Mouse (Mus musculus): ENCODE measurements around the gene Pabpc1l. TPM values are rescaled to one million over a fixed set of nuclear protein-coding genes. Genes with fewer than 3 reads are reported as not detected.

Pabpc1l gene
- polyA plus RNA-seq, 2 experiments: 2.4 to 3.4 TPM

- ATAC-seq (ENCODE audit: low FRiP score, low read depth) (no peak), DNase-seq (ENCODE audit: low spot score) (no peak)
- 80% methylated on average over 2 of the region's 2 CpGs for WGBS
- no peak overlapping the region for H3K4me3 ChIP-seq (replicated peaks; ENCODE audit: low read length)
- no peak overlapping the region for H3K9ac ChIP-seq (ENCODE audit: low read depth, low read length, severe bottlenecking)
- no peaks in the 10 kb centered on the region for H3K4me1 ChIP-seq (ENCODE audit: control insufficient read depth, insufficient read depth, low read length)
- no peaks in the 10 kb centered on the region for H3K27me3 ChIP-seq (ENCODE audit: control insufficient read depth, insufficient read depth, low read length)
- H3K9me3 ChIP-seq (ENCODE audit: control insufficient read depth, low read length): no peaks in the 10 kb centered on the region
- no peak for TF ChIP-seq POLR2A (IDR thresholded peaks at IDR 0.05; ENCODE audit: borderline replicate concordance, extremely low read depth, insufficient read depth, insufficient read length)
- no peak overlapping the region for H3K27ac ChIP-seq (replicated peaks; ENCODE audit: low read depth, low read length)
- H3K4me2 ChIP-seq (replicated peaks; ENCODE audit: low read depth, low read length, severe bottlenecking): no peak overlapping the region
- no peaks in the 10 kb centered on the region for H3K36me3 ChIP-seq (ENCODE audit: control insufficient read depth, insufficient read depth, low read length)
These were observed 16.3 kb downstream of the Pabpc1l start for GRCm38 (mm10) chr2:164041523-164041922.

GRCm38 (mm10) chr2:164047197-164047690 lies 22.0 kb downstream of the Pabpc1l start:
- peak overlapping the region; percentile 41 for H3K4me2 ChIP-seq (replicated peaks; ENCODE audit: low read depth, low read length, severe bottlenecking)
- H3K27me3 ChIP-seq (ENCODE audit: control insufficient read depth, insufficient read depth, low read length): no peaks in the 10 kb centered on the region
- no peak for TF ChIP-seq POLR2A (IDR thresholded peaks at IDR 0.05; ENCODE audit: borderline replicate concordance, extremely low read depth, insufficient read depth, insufficient read length)
- H3K4me3 ChIP-seq (replicated peaks; ENCODE audit: low read length): peak overlapping the region; percentile 25
- H3K36me3 ChIP-seq (ENCODE audit: control insufficient read depth, insufficient read depth, low read length): peaks cover 8% of the 10 kb centered on the region
- no peaks in the 10 kb centered on the region for H3K9me3 ChIP-seq (ENCODE audit: control insufficient read depth, low read length)
- WGBS: 4% methylated on average over 10 of the region's 16 CpGs
- 0 out of 2 replicates have a peak overlapping the region, but pooled peaks have one; percentile 28 for H3K9ac ChIP-seq (ENCODE audit: low read depth, low read length, severe bottlenecking)
- no peak for DNase-seq (ENCODE audit: low spot score)
- no peaks in the 10 kb centered on the region for H3K4me1 ChIP-seq (ENCODE audit: control insufficient read depth, insufficient read depth, low read length)
- no peak overlapping the region for H3K27ac ChIP-seq (replicated peaks; ENCODE audit: low read depth, low read length)
- ATAC-seq (ENCODE audit: low FRiP score, low read depth): no peak

DNA sequence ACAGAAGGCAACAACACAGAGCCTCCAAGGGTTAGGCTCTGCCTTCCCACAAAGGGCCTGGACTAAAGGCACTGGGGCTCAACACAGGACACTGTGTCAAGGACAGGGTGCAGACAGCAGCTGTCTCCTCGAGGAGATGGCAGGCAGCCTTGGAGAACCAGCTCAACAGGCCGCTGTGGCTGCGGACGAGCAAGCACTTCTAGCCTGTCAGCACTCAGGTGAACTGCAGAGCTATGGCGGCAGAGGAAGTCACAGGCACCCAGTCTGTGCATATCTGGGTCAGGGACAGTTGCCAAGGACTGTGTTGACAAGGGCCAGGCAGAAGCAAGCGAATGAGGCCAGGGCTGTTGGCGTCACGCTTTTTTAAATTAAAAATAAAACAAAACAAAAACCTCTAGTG lies 28.5 kb downstream of the Pabpc1l start:
- H3K4me1 ChIP-seq (ENCODE audit: control insufficient read depth, insufficient read depth, low read length): no peaks in the 10 kb centered on the region
- peaks cover 64% of the 10 kb centered on the region for H3K36me3 ChIP-seq (ENCODE audit: control insufficient read depth, insufficient read depth, low read length)
- no peak for TF ChIP-seq POLR2A (IDR thresholded peaks at IDR 0.05; ENCODE audit: borderline replicate concordance, extremely low read depth, insufficient read depth, insufficient read length)
- DNase-seq (ENCODE audit: low spot score): no peak
- no peak overlapping the region for H3K27ac ChIP-seq (replicated peaks; ENCODE audit: low read depth, low read length)
- H3K9me3 ChIP-seq (ENCODE audit: control insufficient read depth, low read length): no peaks in the 10 kb centered on the region
- no peak overlapping the region for H3K4me3 ChIP-seq (replicated peaks; ENCODE audit: low read length)
- ATAC-seq (ENCODE audit: low FRiP score, low read depth): no peak
- 87% methylated on average over 8 of the region's 8 CpGs for WGBS
- no peaks in the 10 kb centered on the region for H3K27me3 ChIP-seq (ENCODE audit: control insufficient read depth, insufficient read depth, low read length)
- H3K4me2 ChIP-seq (replicated peaks; ENCODE audit: low read depth, low read length, severe bottlenecking): no peak overlapping the region
- no peak overlapping the region for H3K9ac ChIP-seq (ENCODE audit: low read depth, low read length, severe bottlenecking)

DNA sequence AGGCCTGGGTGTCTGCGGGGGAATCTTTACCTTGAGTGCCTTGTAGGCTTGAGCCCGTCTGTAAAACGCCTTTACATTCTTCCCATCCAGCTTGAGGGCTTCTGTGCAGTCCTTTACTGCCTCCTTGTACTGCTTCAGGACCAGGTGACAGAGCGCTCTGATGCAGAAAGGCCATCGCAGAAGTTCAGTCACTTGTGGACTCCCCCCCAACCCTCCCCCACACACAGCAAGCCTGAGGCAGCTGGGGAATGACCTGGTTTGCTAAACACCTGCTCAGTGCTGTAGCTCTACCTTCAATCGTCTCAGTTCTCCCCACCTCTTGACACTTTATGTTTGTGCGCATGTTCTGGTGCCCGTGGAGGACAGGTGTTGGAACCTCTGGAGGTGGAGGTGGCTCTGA lies 29.4 kb downstream of the Pabpc1l start:
- WGBS: 88% methylated on average over 8 of the region's 8 CpGs

DNA sequence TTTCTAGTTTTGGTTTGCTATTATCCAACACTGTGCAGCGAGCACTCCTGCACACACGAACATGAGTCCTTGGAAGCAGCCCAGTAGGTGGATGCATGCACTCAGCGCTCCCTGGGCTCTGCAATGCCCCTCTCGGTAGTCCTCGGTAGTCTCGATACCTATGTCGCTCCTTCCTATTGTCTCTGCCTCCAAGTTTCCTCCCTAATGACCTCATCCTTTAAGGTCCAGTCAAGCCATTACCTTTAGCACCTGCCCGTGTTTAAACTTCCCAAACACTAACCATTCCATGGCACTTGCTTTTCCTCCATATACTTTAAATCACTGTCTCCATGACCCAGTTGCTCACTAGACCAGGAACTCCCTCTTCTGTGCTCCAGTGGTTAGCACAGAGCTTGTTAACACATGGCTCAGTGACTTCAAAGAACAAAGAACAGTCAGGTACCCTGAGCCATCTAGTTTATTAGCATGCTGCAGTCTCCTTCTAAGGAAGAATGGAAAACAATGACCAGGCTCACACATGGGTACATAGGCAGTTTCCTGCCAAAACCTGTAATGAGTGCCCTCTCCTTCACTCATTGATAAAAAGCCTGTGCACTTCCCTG lies 34.5 kb downstream of the Pabpc1l start:
- DNase-seq (ENCODE audit: low spot score) (no peak), ATAC-seq (ENCODE audit: low FRiP score, low read depth) (no peak)
- H3K9ac ChIP-seq (ENCODE audit: low read depth, low read length, severe bottlenecking): no peak overlapping the region
- H3K4me2 ChIP-seq (replicated peaks; ENCODE audit: low read depth, low read length, severe bottlenecking): no peak overlapping the region
- H3K36me3 ChIP-seq (ENCODE audit: control insufficient read depth, insufficient read depth, low read length): peaks cover 81% of the 10 kb centered on the region
- no peaks in the 10 kb centered on the region for H3K4me1 ChIP-seq (ENCODE audit: control insufficient read depth, insufficient read depth, low read length)
- H3K4me3 ChIP-seq (replicated peaks; ENCODE audit: low read length): no peak overlapping the region
- WGBS: 88% methylated on average over 8 of the region's 8 CpGs
- no peak for TF ChIP-seq POLR2A (IDR thresholded peaks at IDR 0.05; ENCODE audit: borderline replicate concordance, extremely low read depth, insufficient read depth, insufficient read length)
- no peaks in the 10 kb centered on the region for H3K9me3 ChIP-seq (ENCODE audit: control insufficient read depth, low read length)
- H3K27ac ChIP-seq (replicated peaks; ENCODE audit: low read depth, low read length): no peak overlapping the region
- H3K27me3 ChIP-seq (ENCODE audit: control insufficient read depth, insufficient read depth, low read length): no peaks in the 10 kb centered on the region

More for the DNA sequence above, 29.4 kb downstream of the Pabpc1l start:
- no peak overlapping the region for H3K4me2 ChIP-seq (replicated peaks; ENCODE audit: low read depth, low read length, severe bottlenecking)
- no peak for DNase-seq (ENCODE audit: low spot score)
- no peaks in the 10 kb centered on the region for H3K9me3 ChIP-seq (ENCODE audit: control insufficient read depth, low read length)
- H3K4me3 ChIP-seq (replicated peaks; ENCODE audit: low read length): no peak overlapping the region
- ATAC-seq (ENCODE audit: low FRiP score, low read depth): no peak
- no peak for TF ChIP-seq POLR2A (IDR thresholded peaks at IDR 0.05; ENCODE audit: borderline replicate concordance, extremely low read depth, insufficient read depth, insufficient read length)
- H3K27me3 ChIP-seq (ENCODE audit: control insufficient read depth, insufficient read depth, low read length): no peaks in the 10 kb centered on the region
- no peak overlapping the region for H3K27ac ChIP-seq (replicated peaks; ENCODE audit: low read depth, low read length)
- H3K9ac ChIP-seq (ENCODE audit: low read depth, low read length, severe bottlenecking): no peak overlapping the region
- no peaks in the 10 kb centered on the region for H3K4me1 ChIP-seq (ENCODE audit: control insufficient read depth, insufficient read depth, low read length)
- H3K36me3 ChIP-seq (ENCODE audit: control insufficient read depth, insufficient read depth, low read length): peaks cover 72% of the 10 kb centered on the region

All from limb, embryonic 14.5 days (tissue).